Mouse (Mus musculus): ENCODE measurements at regions not wholly inside any gene's neighbourhood (a gene's known extent, or its start where the extent isn't known, plus 50 kb on each side); places are given as distances from the start of the nearest gene placed in this dataset.

GRCm38 (mm10) chr19:15032297-15032947 lies 434.6 kb upstream of the Tle4 start:
- TF ChIP-seq CTCF (IDR thresholded peaks at IDR 0.05) (no peak), POLR2A (IDR thresholded peaks at IDR 0.05; ENCODE audit: insufficient read depth, low read depth, low read length) (no peak)
